ENCODE assay signal across 7 mouse cellular contexts in genomic region chr13:14522128-14522905, GRCm38 (mm10). TPM values are rescaled to one million over a fixed set of nuclear protein-coding genes. Genes with fewer than 3 reads are reported as not detected.
DNase-seq lines count a peak whose midpoint lies in the region; ATAC-seq and TF ChIP-seq lines count a peak whose summit lies in the region.

No protein-coding gene starts in this region.

- no peak for TF ChIP-seq CTCF in MEL (IDR thresholded peaks at IDR 0.05 in 2 of 3, conservative IDR thresholded peaks at IDR 0.05 in 1 of 3; ENCODE audit: control insufficient read depth in 1 of 3, insufficient read depth in 1 of 3, low read depth in 2 of 3, low read length in 3 of 3, poor library complexity in 1 of 3, severe bottlenecking in 1 of 3)

- TF ChIP-seq RAD21 in MEL (IDR thresholded peaks at IDR 0.05; ENCODE audit: low read depth, low read length) = no peak

- H3K4me2 ChIP-seq in forebrain, embryonic 11.5 days (ENCODE audit: low read depth, low read length, severe bottlenecking) = peak overlapping the region; percentile 93
- H3K4me2 ChIP-seq in hindbrain, embryonic 15.5 days = peak overlapping the region; percentile 67

- H3K27me3 ChIP-seq in MEL (ENCODE audit: control insufficient read depth in 1 of 2, insufficient read depth in 2 of 2, low read length in 2 of 2) = no peaks in the 10 kb centered on the region
- H3K27me3 ChIP-seq in forebrain, embryonic 11.5 days (ENCODE audit: control insufficient read depth, insufficient read depth, low read length) = peaks cover 4% of the 10 kb centered on the region; the same call in 1 of the 2 replicates
- no peaks in the 10 kb centered on the region for H3K27me3 ChIP-seq in hindbrain, embryonic 15.5 days

- peak; percentile 60 for DNase-seq in MEL (ENCODE audit: low read depth, low spot score)
- peak; percentile 83 for DNase-seq in brain, embryonic 18.5 days (ENCODE audit: low read depth, low spot score)
- DNase-seq in forebrain, embryonic 11.5 days (ENCODE audit: low spot score) = peak; percentile 73
- peak; percentile 21 for DNase-seq in liver
- DNase-seq in retina, embryonic 14.5 days (ENCODE audit: low spot score) = peak; percentile 72
- no peak for DNase-seq in natural killer cell, adult 2 months (ENCODE audit: low spot score in 2 of 2)

- ATAC-seq in forebrain, embryonic 11.5 days (replicated peaks; ENCODE audit: low FRiP score) = peak; percentile 87
- peak; percentile 94 for ATAC-seq in hindbrain, embryonic 15.5 days (ENCODE audit: low FRiP score, low read depth)

- no peaks in the 10 kb centered on the region for H3K79me2 ChIP-seq in MEL (ENCODE audit: control insufficient read depth, insufficient read depth, low read length, poor library complexity)

- H3K4me1 ChIP-seq in MEL (ENCODE audit: control insufficient read depth in 1 of 2, insufficient read depth in 2 of 2, low read length in 2 of 2) = peaks cover 0 to 3% of the 10 kb centered on the region in 2 experiments; a peak in 2 of 4 replicates
- H3K4me1 ChIP-seq in forebrain, embryonic 11.5 days (replicated peaks; ENCODE audit: control insufficient read depth, insufficient read depth, low read length) = no peaks in the 10 kb centered on the region
- H3K4me1 ChIP-seq in hindbrain, embryonic 15.5 days (replicated peaks) = peaks cover 32% of the 10 kb centered on the region

- TF ChIP-seq POLR2A in MEL (IDR thresholded peaks at IDR 0.05; ENCODE audit: control insufficient read depth in 1 of 2, insufficient read depth in 1 of 2, low read depth in 1 of 2, low read length in 2 of 2, poor library complexity in 1 of 2) = no peak

- WGBS in forebrain, embryonic 11.5 days = under 1% methylated on average over 37 of the region's 38 CpGs
- WGBS in hindbrain, embryonic 15.5 days = 2% methylated on average over 35 of the region's 38 CpGs

- H3K9me3 ChIP-seq in MEL (replicated peaks; ENCODE audit: insufficient read depth, low read length) = no peaks in the 10 kb centered on the region
- no peaks in the 10 kb centered on the region for H3K9me3 ChIP-seq in forebrain, embryonic 11.5 days (ENCODE audit: control insufficient read depth, low read length)
- H3K9me3 ChIP-seq in hindbrain, embryonic 15.5 days = no peaks in the 10 kb centered on the region

- H3K9ac ChIP-seq in MEL (ENCODE audit: control insufficient read depth, low read depth, low read length, poor library complexity, severe bottlenecking) = peak overlapping the region; percentile 19
- peak overlapping the region; percentile 64 for H3K9ac ChIP-seq in forebrain, embryonic 11.5 days (ENCODE audit: low read length)
- peak overlapping the region; percentile 74 for H3K9ac ChIP-seq in hindbrain, embryonic 15.5 days

- H3K27ac ChIP-seq in MEL (ENCODE audit: control insufficient read depth, low read depth, low read length) = no peak overlapping the region
- peak overlapping the region; percentile 48; the same call in 1 of the 2 replicates for H3K27ac ChIP-seq in forebrain, embryonic 11.5 days (ENCODE audit: low read depth, low read length)
- peak overlapping the region; percentile 94 for H3K27ac ChIP-seq in hindbrain, embryonic 15.5 days (replicated peaks)

- peak overlapping the region; percentile 62 to 76 for H3K4me3 ChIP-seq in MEL (ENCODE audit: control insufficient read depth in 1 of 2, insufficient read depth in 1 of 2, low read depth in 2 of 2, low read length in 2 of 2)
- peak overlapping the region; percentile 52 for H3K4me3 ChIP-seq in forebrain, embryonic 11.5 days (ENCODE audit: low read depth, low read length)
- H3K4me3 ChIP-seq in hindbrain, embryonic 15.5 days = peak overlapping the region; percentile 68

- H3K36me3 ChIP-seq in MEL (ENCODE audit: control insufficient read depth in 1 of 2, insufficient read depth in 2 of 2, low read length in 2 of 2) = no peaks in the 10 kb centered on the region
- no peaks in the 10 kb centered on the region for H3K36me3 ChIP-seq in forebrain, embryonic 11.5 days (ENCODE audit: control insufficient read depth, insufficient read depth, low read length)
- H3K36me3 ChIP-seq in hindbrain, embryonic 15.5 days = no peaks in the 10 kb centered on the region

- TF ChIP-seq EP300 in MEL (IDR thresholded peaks at IDR 0.05; ENCODE audit: low read depth in 1 of 2, low read length in 2 of 2) = no peak

TF ChIP-seq in MEL, 35 proteins besides CTCF, POLR2A, EP300 and RAD21:
- TF ChIP-seq SIN3A (IDR thresholded peaks at IDR 0.05; ENCODE audit: low read length) = peak; percentile 32; the same call in 1 of the 2 replicates
- no peak for TF ChIP-seq MYC (IDR thresholded peaks at IDR 0.05; ENCODE audit: low read depth, low read length)

RNA-seq across cellular contexts. Expression of gene Hecw1, which starts 0.7 kb away (rescaled TPM):
- total RNA-seq in MEL (2012; rRNA removed) = 1.7 and 3.2 TPM in 2 replicates
- polyA plus RNA-seq in MEL (2012; ENCODE audit: insufficient read depth in 1 of 2, insufficient read length in 2 of 2, low read depth in 1 of 2, low replicate concordance in 2 of 2, missing spikeins in 1 of 2) = under 1 TPM in 1 of 2 experiments, not detected in 1; 0.52 TPM
- polyA plus RNA-seq in forebrain, embryonic 11.5 days (2014; fragmentation: Nextera tagmentation; extraction: Ambion mirVana) = 5.5 and 6.8 TPM in 2 replicates
- 37.9 and 38.9 TPM in 2 replicates for polyA plus RNA-seq in hindbrain, embryonic 15.5 days (2015; fragmentation: Nextera tagmentation; extraction: Ambion mirVana)

Comparison
In these comparisons a context has a peak if more than half of its experiments do, and no peak if none do; other contexts are left out.
1. DNase-seq: peak in MEL (single experiment), brain, embryonic 18.5 days (single experiment), forebrain, embryonic 11.5 days (single experiment), liver (single experiment) and retina, embryonic 14.5 days (single experiment); none in natural killer cell, adult 2 months (0 of 2).
2. H3K9ac ChIP-seq: peak in every context shown above with its lines; median percentile 74 in hindbrain, embryonic 15.5 days; 64 in forebrain, embryonic 11.5 days; 19 in MEL.
3. Peak in every context shown above with its lines, with median percentiles within 50 percentile points of each other: H3K4me3 ChIP-seq.